Mouse (Mus musculus) bone marrow, adult 2 months (tissue): ENCODE measurements around the gene Tlx3.

Experiments used
- CTCF ChIP-seq: fragments of 200-500 bp; IDR thresholded peaks from 2 replicates; pipeline ENCODE4 v1.5.1; 2011; ENCODE audit warnings: low read length, control low read depth; ENCODE audit not compliant: control insufficient read depth, insufficient read depth
- POLR2A ChIP-seq: fragments of 200-500 bp; IDR thresholded peaks from 2 replicates; pipeline ENCODE4 v1.6.1; 2011; ENCODE audit warnings: low read depth, mild to moderate bottlenecking, control low read depth, low read length, borderline replicate concordance; ENCODE audit not compliant: control insufficient read depth

- TF ChIP-seq POLR2A (no peak), CTCF (no peak)
Measured at GRCm38 (mm10) chr11:33232056-33232455, 28.7 kb upstream of the Tlx3 start.
